Mouse (Mus musculus) G1E (cell line): ENCODE data around the gene Nans. TPM values are rescaled to one million over a fixed set of nuclear protein-coding genes. Genes with fewer than 3 reads are reported as not detected.

Experiments
- ATAC-seq: 2 replicates; pipeline ENCODE4 v1.8.0; 2016; ENCODE audit warnings: mild to moderate bottlenecking; ENCODE audit not compliant: insufficient number of reproducible peaks, poor library complexity, low FRiP score, severe bottlenecking; ENCODE audit errors: extremely low read depth
- DNase-seq: peaks from one replicate; pipeline ENCODE4 v3.0.0; 2012; ENCODE audit warnings: low spot score
- H3K27me3 ChIP-seq: 2 replicates; pipeline ENCODE4 v1.6.1; 2012; ENCODE audit warnings: mild to moderate bottlenecking, low read length, inconsistent platforms; ENCODE audit not compliant: insufficient read depth
- H3K36me3 ChIP-seq: replicated peaks from 2 replicates; pipeline ENCODE3; 2012; ENCODE audit warnings: mild to moderate bottlenecking, inconsistent platforms
- H3K4me1 ChIP-seq: 2 replicates; pipeline ENCODE4 v1.6.1; 2012; ENCODE audit warnings: low read depth, low read length, inconsistent platforms, mixed read lengths; ENCODE audit not compliant: insufficient read depth
- H3K4me3 ChIP-seq: 2 replicates; pipeline ENCODE4 v1.5.1; 2012; ENCODE audit warnings: low read depth, mild to moderate bottlenecking, inconsistent platforms, low read length, moderate library complexity, mixed read lengths
- H3K9me3 ChIP-seq: replicated peaks from 2 replicates; pipeline ENCODE4 v1.6.1; 2012; ENCODE audit warnings: inconsistent platforms
- CTCF ChIP-seq: IDR thresholded peaks from 2 replicates; pipeline ENCODE4 v1.5.1; 2012; ENCODE audit warnings: low read depth, low read length, inconsistent platforms, mixed read lengths
- GATA1 ChIP-seq: IDR thresholded peaks from 2 replicates; pipeline ENCODE4 v1.6.1; 2012; ENCODE audit warnings: borderline replicate concordance, low read length, inconsistent platforms, mixed read lengths
- GATA2 ChIP-seq: IDR thresholded peaks from 2 replicates; pipeline ENCODE4 v1.6.1; 2012; ENCODE audit warnings: low read depth, low read length, inconsistent platforms, borderline replicate concordance
- POLR2AphosphoS5 ChIP-seq: IDR thresholded peaks from 2 replicates; pipeline ENCODE4 v1.6.1; 2012; ENCODE audit warnings: low read depth, low read length, inconsistent platforms; ENCODE audit not compliant: insufficient replicate concordance
- TAL1 ChIP-seq: conservative IDR thresholded peaks from 2 replicates; pipeline ENCODE4 v1.6.1; 2012; ENCODE audit warnings: low read depth, low read length, inconsistent platforms, mixed read lengths
- polyA plus RNA-seq: library from polyadenylated mRNA; stranded (reverse); fragments of >175 nt; gene quantifications from 2 replicates; pipeline ENCODE4 v1.2.3, GENCODE M21; 2012
- total RNA-seq, 2 experiments: library from RNA; stranded (forward) in 1 of 2; stranded (reverse) in 1 of 2; fragments of 200-1000 nt in 1 of 2; fragments of >200 nt in 1 of 2; fragmentation: Nextera tagmentation in 1 of 2; gene quantifications; 2 replicates each; pipeline ENCODE4 v1.2.3; 2014 to 2017

The Nans gene
- total and polyA plus RNA-seq, 3 experiments: 57.1 to 79.3 (median 63.1) TPM

DNA sequence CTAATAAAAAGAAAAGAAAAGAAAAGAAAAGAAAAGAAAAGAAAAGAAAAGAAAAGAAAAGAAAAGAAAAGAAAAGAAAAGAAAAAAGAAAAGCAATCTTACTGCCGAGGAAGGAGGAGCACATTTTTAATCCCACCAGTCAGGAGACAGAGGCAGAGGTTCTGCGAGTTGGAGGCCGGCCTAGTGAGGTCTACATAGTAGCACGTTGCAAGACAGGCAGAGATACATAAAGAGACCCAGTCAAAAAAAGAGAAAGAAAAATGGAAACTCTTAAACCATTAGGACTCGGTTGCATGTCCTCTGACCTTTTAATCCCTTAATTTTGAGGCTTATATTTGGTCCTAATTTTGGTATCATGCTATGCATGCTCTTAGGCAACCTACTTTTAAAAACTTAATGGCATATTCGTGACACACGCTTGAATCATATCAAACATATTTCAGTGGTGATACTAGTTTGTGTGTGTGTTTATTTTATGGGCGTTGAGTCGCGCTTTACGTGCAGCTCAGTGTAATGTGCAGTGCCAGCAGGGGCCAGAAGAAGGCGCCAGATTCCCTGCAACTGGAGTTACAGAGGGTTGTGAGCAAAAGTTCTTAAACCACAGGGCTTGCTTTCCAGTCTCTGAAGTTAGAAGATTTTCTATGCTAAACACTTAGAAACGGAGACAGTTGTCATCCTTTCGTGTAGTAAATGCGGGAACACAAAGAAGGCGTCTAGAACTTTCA lies 18.9 kb downstream of the Nans start:
- H3K4me1 ChIP-seq: peaks cover 58% of the 10 kb centered on the region
- TF ChIP-seq GATA1 (no peak), CTCF (peak; percentile 92)
- H3K27me3 ChIP-seq: no peaks in the 10 kb centered on the region
- H3K9me3 ChIP-seq: no peaks in the 10 kb centered on the region
- DNase-seq: no peak
- peak overlapping the region; percentile 46; the same call in 1 of the 2 replicates for H3K4me3 ChIP-seq
- ATAC-seq: peak; percentile 24; the same call in 1 of the 2 replicates
- H3K36me3 ChIP-seq: peaks cover 51% of the 10 kb centered on the region

- Histone ChIP-seq H3K4me1 (peaks cover 22% of the 10 kb centered on the region), H3K36me3 (peaks cover 69% of the 10 kb centered on the region), H3K9me3 (peaks cover 11% of the 10 kb centered on the region), H3K27me3 (no peaks in the 10 kb centered on the region), H3K4me3 (no peak overlapping the region)
- TF ChIP-seq GATA2 (no peak), CTCF (no peak), TAL1 (no peak), POLR2AphosphoS5 (no peak), GATA1 (no peak)
- DNase-seq: no peak
- ATAC-seq: no peak
These were observed 31.4 kb downstream of the Nans start for GRCm38 (mm10) chr4:46520491-46520890.

DNA sequence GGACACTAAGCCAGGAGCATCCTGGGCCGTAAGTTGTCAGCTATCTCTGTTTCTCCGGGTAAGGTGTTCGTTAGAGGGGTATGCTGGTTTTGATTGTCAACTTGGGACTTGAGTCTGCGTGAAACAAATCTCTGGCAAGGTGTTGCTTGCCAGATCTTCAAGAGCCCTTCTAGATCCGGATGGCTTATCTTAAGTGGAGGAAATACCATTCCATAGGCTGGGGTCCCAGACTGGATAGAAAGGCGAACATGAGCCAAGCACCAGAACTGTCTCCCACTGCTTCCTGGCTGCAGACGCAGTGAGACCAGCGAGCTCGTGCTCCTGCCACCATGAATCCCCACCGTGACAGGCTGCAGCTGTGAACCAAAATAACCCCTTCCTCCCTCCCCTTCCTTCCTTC lies 32.4 kb downstream of the Nans start:
- DNase-seq (no peak), ATAC-seq (no peak)
- Histone ChIP-seq H3K4me3 (no peak overlapping the region), H3K27me3 (no peaks in the 10 kb centered on the region), H3K4me1 (peaks cover 30% of the 10 kb centered on the region), H3K36me3 (peaks cover 70% of the 10 kb centered on the region), H3K9me3 (peaks cover 11% of the 10 kb centered on the region)
- TF ChIP-seq POLR2AphosphoS5 (no peak), TAL1 (no peak), GATA2 (no peak), GATA1 (no peak), CTCF (no peak)

GRCm38 (mm10) chr4:46523324-46523723 lies 34.3 kb downstream of the Nans start:
- H3K4me1 ChIP-seq: peaks cover 43% of the 10 kb centered on the region
- no peak overlapping the region for H3K4me3 ChIP-seq
- TF ChIP-seq GATA1: no peak
- no peak for TF ChIP-seq GATA2
- no peak for TF ChIP-seq TAL1
- no peak for TF ChIP-seq POLR2AphosphoS5
- no peak for TF ChIP-seq CTCF
- H3K9me3 ChIP-seq: peaks cover 8% of the 10 kb centered on the region
- H3K36me3 ChIP-seq: peaks cover 65% of the 10 kb centered on the region
- DNase-seq (no peak), ATAC-seq (no peak)
- no peaks in the 10 kb centered on the region for H3K27me3 ChIP-seq

DNA sequence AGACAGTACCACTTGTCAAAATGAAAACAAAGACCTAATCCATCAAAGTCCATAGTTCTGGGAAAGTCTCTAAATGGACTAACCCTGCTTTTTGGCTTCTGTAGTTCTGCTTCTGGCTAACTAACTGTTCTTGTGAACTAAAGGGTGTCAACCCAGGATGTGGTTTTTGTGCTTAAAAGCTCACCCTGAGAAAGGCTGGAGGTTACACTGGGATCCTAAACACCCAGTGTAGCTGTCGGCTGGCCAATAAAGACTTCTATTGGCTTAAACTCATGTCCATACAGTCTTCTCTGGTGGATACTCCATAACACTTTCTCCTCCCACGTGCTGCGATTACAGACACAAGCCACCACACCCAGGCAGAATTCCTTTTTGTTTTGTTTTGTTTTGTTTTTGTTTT lies 37.2 kb downstream of the Nans start:
- TF ChIP-seq GATA2 (no peak), CTCF (no peak), POLR2AphosphoS5 (no peak), GATA1 (no peak)

GRCm38 (mm10) chr4:46526798-46527557 lies 37.9 kb downstream of the Nans start:
- ATAC-seq (peak; percentile 69), DNase-seq (peak; percentile 34)
- Histone ChIP-seq H3K27me3 (no peaks in the 10 kb centered on the region), H3K9me3 (peaks cover 7% of the 10 kb centered on the region), H3K4me3 (peak overlapping the region; percentile 70), H3K4me1 (peaks cover 61% of the 10 kb centered on the region), H3K36me3 (peaks cover 69% of the 10 kb centered on the region)
- no peak for TF ChIP-seq GATA2
- TF ChIP-seq TAL1: peak; percentile 88
- no peak for TF ChIP-seq POLR2AphosphoS5
- TF ChIP-seq GATA1: no peak
- TF ChIP-seq CTCF: peak; percentile 34; the same call in 1 of the 2 replicates

More for the DNA sequence above, 37.2 kb downstream of the Nans start:
- Histone ChIP-seq H3K4me1 (peaks cover 59% of the 10 kb centered on the region), H3K9me3 (peaks cover 7% of the 10 kb centered on the region), H3K4me3 (no peak overlapping the region; the same call in 1 of the 2 replicates), H3K36me3 (peaks cover 69% of the 10 kb centered on the region), H3K27me3 (no peaks in the 10 kb centered on the region)
- no peak for DNase-seq
- ATAC-seq: no peak
